Mouse (Mus musculus) CH12.LX (cell line): ENCODE data around the gene Slc9a8.

ENCODE experiments used
- CTCF ChIP-seq, 2 experiments: IDR thresholded peaks in 1 of 2; conservative IDR thresholded peaks in 1 of 2; 2 replicates each; pipeline ENCODE4 v1.5.1; 2011 to 2012; ENCODE audit warnings: low read depth in 2 of 2, low read length in 2 of 2, improper control_type of control experiment in 1 of 2, inconsistent platforms in 1 of 2, mild to moderate bottlenecking in 1 of 2, moderate library complexity in 1 of 2
- ETS1 ChIP-seq: conservative IDR thresholded peaks from 2 replicates; pipeline ENCODE4 v1.6.1; 2012; ENCODE audit warnings: low read depth, mild to moderate bottlenecking, inconsistent platforms, low read length, improper control_type of control experiment, moderate library complexity
- JUND ChIP-seq: conservative IDR thresholded peaks from 2 replicates; pipeline ENCODE4 v1.6.1; 2011; ENCODE audit warnings: low read depth, low read length, improper control_type of control experiment
- POLR2A ChIP-seq: IDR thresholded peaks from 2 replicates; pipeline ENCODE4 v1.6.1; 2011; ENCODE audit warnings: low read depth, mild to moderate bottlenecking, improper control_type of control experiment, low read length
- POLR2AphosphoS2 ChIP-seq: IDR thresholded peaks from 2 replicates; pipeline ENCODE4 v1.6.1; 2011; ENCODE audit warnings: low read depth, low read length, improper control_type of control experiment
- ZNF384 ChIP-seq: IDR thresholded peaks from 2 replicates; pipeline ENCODE4 v1.6.1; 2012; ENCODE audit warnings: low read depth, low read length, improper control_type of control experiment, inconsistent platforms

DNA sequence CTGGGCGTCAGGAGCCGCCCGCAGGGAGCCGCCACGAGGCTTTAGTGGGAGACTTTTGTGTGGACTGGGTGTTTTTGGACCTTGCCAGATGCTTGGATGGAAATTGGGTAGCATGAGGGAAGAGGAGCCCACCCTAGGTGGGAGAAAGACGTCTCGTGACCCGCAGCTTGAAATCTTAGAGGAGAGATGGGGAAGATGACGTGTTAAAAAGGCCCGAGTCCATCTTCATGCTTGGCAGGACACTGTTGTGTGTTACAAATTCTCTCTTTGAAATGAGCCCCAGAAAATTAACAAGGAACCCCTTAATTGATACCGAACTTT lies 598 bp downstream of the Slc9a8 start:
- TF ChIP-seq CTCF (conservative IDR thresholded peaks at IDR 0.05 in 1 of 2, IDR thresholded peaks at IDR 0.05 in 1 of 2; ENCODE audit: low read depth in 2 of 2, low read length in 2 of 2) = no peak
- TF ChIP-seq POLR2A = no peak
- TF ChIP-seq POLR2AphosphoS2 = no peak
- TF ChIP-seq ETS1 = no peak
- no peak for TF ChIP-seq ZNF384
- no peak for TF ChIP-seq JUND
